Mouse (Mus musculus) E14TG2a.4 (cell line): Measurements from ENCODE around the gene Rnf111.

ENCODE experiments used
- CTCF ChIP-seq: conservative IDR thresholded peaks from 2 replicates; pipeline ENCODE4 v1.5.1; 2014; ENCODE audit warnings: low read length
- NANOG ChIP-seq: IDR thresholded peaks from 2 replicates; pipeline ENCODE4 v1.6.1; 2014; ENCODE audit warnings: borderline replicate concordance, low read length, mixed read lengths

GRCm38 (mm10) chr9:70485840-70486239 lies 17.7 kb downstream of the Rnf111 start:
- no peak for TF ChIP-seq CTCF
- TF ChIP-seq NANOG, result no peak
